Mouse (Mus musculus) liver, embryonic 13.5 days (tissue): ENCODE measurements at regions not wholly inside any gene's neighbourhood (a gene's known extent, or its start where the extent isn't known, plus 50 kb on each side); places are given as distances from the start of the nearest gene placed in this dataset.

Experiments
- ATAC-seq: fragments of 200-750 bp; cut with Nextera tagmentation; 2 replicates; pipeline ENCODE4 v1.8.0; 2017; ENCODE audit warnings: low read depth, mild to moderate bottlenecking, moderate number of reproducible peaks, moderate library complexity
- DNase-seq: peaks from one replicate; pipeline ENCODE4 v3.0.0; 2022
- H3K27ac ChIP-seq: fragments of 300-500 bp; sonication (generic); 2 replicates; pipeline ENCODE4 v1.5.1; 2015; ENCODE audit warnings: moderate library complexity, mild to moderate bottlenecking, inconsistent platforms
- H3K27me3 ChIP-seq: fragments of 300-500 bp; sonication (generic); 2 replicates; pipeline ENCODE4 v1.6.1; 2015; ENCODE audit warnings: mild to moderate bottlenecking, inconsistent platforms
- H3K36me3 ChIP-seq: fragments of 300-500 bp; sonication (generic); 2 replicates; pipeline ENCODE4 v1.6.1; 2015; ENCODE audit warnings: mild to moderate bottlenecking, inconsistent platforms
- H3K4me1 ChIP-seq: fragments of 300-500 bp; sonication (generic); replicated peaks from 2 replicates; pipeline ENCODE4 v1.6.1; 2015; ENCODE audit warnings: inconsistent platforms
- H3K4me2 ChIP-seq: fragments of 300-500 bp; sonication (generic); 2 replicates; pipeline ENCODE4 v1.6.1; 2015; ENCODE audit warnings: inconsistent platforms, mild to moderate bottlenecking, moderate library complexity
- H3K4me3 ChIP-seq: fragments of 300-500 bp; sonication (generic); replicated peaks from 2 replicates; pipeline ENCODE4 v1.5.1; 2015; ENCODE audit warnings: mild to moderate bottlenecking, inconsistent platforms
- H3K9ac ChIP-seq: fragments of 300-500 bp; sonication (generic); 2 replicates; pipeline ENCODE4 v1.6.1; 2015; ENCODE audit warnings: mild to moderate bottlenecking, inconsistent platforms
- H3K9me3 ChIP-seq: fragments of 300-500 bp; sonication (generic); replicated peaks from 2 replicates; pipeline ENCODE4 v1.6.1; 2016; ENCODE audit warnings: inconsistent platforms
- WGBS: fragments of 180-500 bp; shearing (Covaris S2); methylation state at CpG from one replicate; pipeline ENCODE4 v1.1.7; 2015; ENCODE audit not compliant: insufficient replicate concordance; 5-methylcytosine and 5-hydroxymethylcytosine counted together

DNA sequence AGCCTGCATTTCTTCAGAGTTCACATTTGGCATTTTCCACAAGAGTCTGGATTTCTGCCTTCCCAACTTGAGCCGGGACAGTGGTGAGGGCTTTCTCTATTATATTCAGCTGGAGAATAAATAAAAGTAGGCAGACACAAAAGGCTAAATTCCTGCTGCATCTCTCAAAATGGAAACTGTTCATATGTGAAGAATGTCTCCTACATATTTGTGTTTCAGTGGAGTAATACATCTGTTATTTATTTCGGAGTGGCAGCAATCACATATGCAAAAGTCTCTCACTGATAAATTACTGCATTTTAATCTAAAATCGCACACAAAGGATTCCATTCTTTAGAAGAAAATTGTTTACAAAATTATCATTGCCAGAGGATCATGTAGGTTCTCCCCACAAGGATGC lies 230.9 kb upstream of the Tank start:
- no peaks in the 10 kb centered on the region for H3K4me1 ChIP-seq
- ATAC-seq (no peak), DNase-seq (no peak)
- H3K4me2 ChIP-seq = no peak overlapping the region
- no peak overlapping the region for H3K4me3 ChIP-seq
- no peaks in the 10 kb centered on the region for H3K36me3 ChIP-seq
- no peak overlapping the region for H3K27ac ChIP-seq
- H3K9ac ChIP-seq = no peak overlapping the region
- no peaks in the 10 kb centered on the region for H3K9me3 ChIP-seq
- H3K27me3 ChIP-seq = no peaks in the 10 kb centered on the region
- WGBS = 66% methylated on average over 3 of the region's 3 CpGs

DNA sequence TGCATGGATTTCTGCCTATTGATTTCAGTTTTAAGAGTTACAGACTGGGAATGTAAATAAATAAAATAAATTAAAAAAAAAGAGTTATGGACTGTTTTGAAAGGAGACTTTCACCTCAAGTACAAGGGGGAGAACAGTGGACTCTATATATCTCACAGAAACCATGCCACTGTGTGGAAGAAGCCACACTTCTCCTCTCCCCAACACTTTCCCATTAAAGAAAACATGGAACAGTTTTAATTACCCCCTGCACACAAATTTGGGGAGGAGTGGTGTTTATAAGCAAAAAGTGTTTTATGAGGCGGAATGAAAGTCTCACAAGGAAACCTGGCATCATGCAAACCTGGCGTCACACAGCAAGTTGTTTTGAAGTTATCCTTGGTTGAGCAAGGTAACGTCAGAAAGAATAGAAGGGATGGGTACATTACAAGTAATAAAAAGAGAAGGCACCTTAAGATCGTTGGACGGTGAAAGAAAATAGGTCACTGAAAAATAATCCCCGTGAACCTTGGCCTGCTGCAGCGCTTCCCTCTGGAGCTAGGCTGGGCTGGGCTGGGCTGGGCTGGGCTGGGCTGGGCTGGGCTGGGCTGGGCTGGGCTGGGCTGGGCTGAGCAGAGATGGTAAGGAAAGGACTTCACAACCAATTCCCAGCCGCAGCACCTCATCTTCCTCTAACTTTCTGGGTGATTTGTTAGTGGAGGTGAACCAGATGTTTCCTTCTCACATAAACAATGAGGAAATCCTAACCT lies 232.2 kb upstream of the Tank start:
- Histone ChIP-seq H3K4me3 (no peak overlapping the region), H3K4me1 (no peaks in the 10 kb centered on the region), H3K9ac (no peak overlapping the region), H3K36me3 (no peaks in the 10 kb centered on the region), H3K4me2 (no peak overlapping the region), H3K27me3 (no peaks in the 10 kb centered on the region), H3K27ac (no peak overlapping the region), H3K9me3 (no peaks in the 10 kb centered on the region)
- WGBS = 58% methylated on average over 8 of the region's 8 CpGs
- DNase-seq (no peak), ATAC-seq (no peak)

DNA sequence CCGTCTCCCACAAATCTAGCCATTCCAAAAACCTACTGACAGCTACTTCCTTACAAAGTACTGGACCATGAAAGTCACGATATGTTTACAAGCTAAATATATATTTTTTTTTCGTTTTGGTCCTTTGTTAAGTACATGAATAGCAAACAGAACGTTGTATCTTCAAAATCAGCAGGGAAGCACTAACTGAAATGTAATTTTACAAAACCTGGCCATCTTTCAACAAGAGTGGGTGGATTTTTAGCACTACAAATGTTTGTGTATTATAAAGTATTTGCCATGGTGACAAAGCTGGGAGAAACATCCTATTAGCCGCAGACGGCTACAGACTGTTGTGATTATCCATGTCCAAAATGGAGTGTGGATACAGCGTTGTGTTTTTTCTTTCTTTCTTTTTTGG lies 233.1 kb upstream of the Tank start:
- Histone ChIP-seq H3K36me3 (no peaks in the 10 kb centered on the region), H3K9me3 (no peaks in the 10 kb centered on the region), H3K9ac (no peak overlapping the region), H3K27ac (no peak overlapping the region), H3K4me2 (no peak overlapping the region), H3K27me3 (no peaks in the 10 kb centered on the region), H3K4me3 (no peak overlapping the region), H3K4me1 (no peaks in the 10 kb centered on the region)
- 67% methylated on average over 7 of the region's 7 CpGs for WGBS
- DNase-seq (no peak), ATAC-seq (no peak)

DNA sequence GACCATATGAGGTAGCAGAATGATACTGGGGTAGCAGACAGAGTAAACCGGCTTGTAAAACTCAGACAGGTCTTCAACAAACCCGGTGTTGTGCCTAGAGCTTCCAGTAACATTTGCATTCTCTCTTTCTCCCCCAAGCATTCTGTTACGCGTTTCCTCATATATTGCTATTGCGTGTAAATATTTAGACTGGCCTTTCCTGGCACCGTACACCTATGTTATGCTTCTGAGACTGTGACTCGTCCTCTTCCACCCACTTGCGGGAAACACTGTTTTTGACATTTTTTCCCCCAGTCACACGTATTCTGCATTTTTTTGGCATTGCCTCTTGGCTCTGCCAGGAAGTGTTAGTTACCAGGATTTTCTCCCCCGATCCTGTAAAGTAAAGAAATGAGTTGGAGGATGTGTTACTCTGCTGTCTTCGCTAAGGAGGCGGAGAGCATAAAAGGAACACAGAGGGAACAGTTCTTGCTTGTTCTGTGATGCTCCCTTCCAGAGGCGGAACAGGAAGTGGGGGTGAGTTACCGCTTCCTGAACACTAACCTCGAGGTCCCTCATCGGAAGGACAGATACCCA lies 233.7 kb upstream of the Tank start:
- Histone ChIP-seq H3K36me3 (no peaks in the 10 kb centered on the region), H3K9ac (no peak overlapping the region), H3K4me3 (no peak overlapping the region), H3K4me2 (no peak overlapping the region), H3K4me1 (no peaks in the 10 kb centered on the region), H3K9me3 (no peaks in the 10 kb centered on the region), H3K27ac (no peak overlapping the region), H3K27me3 (no peaks in the 10 kb centered on the region)
- ATAC-seq = no peak
- 52% methylated on average over 16 of the region's 16 CpGs for WGBS
- no peak for DNase-seq

DNA sequence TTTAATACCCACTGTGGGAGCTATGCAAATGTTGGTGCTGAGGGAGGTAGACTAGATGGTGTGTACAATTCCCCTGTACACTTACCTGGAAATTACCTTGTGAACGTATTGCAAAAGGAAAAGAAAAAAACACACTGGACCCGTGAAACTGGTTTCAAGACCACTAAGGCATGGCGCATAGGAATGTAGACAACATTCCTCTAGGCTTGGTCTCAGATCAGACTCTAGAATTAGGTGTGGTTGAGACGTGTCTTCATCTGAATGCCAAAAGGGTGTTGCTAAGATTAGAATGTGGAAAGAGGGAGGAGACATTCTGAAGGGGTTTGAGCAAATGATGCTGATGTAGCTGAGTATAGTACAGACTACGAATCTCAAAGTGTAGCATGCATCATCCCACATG lies 237.1 kb upstream of the Tank start:
- WGBS = 67% methylated on average over 5 of the region's 5 CpGs
- Histone ChIP-seq H3K9ac (no peak overlapping the region), H3K9me3 (no peaks in the 10 kb centered on the region), H3K36me3 (no peaks in the 10 kb centered on the region), H3K27ac (no peak overlapping the region), H3K27me3 (no peaks in the 10 kb centered on the region), H3K4me2 (no peak overlapping the region), H3K4me3 (no peak overlapping the region), H3K4me1 (no peaks in the 10 kb centered on the region)
- no peak for DNase-seq
- no peak for ATAC-seq

DNA sequence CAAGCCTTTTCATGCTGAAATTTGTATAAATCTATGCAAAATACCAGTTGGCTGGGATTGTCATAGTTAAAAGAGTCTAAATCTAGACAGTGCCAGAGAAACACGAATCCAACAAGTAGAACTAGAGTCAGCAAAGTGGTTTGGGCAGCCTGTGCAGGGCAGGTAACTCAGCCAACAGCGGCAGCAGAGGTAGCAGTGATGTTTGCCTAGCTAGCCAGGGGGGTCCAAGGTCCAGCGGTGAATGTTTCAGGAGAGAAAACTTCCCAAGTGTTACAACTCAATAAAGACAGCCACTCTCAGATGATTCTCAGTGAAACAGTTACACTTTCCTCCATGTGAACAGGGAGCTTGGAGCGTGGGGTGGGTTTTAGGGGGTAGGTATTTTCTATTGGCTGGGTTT lies 259.2 kb upstream of the Tank start:
- 55% methylated on average over 4 of the region's 4 CpGs for WGBS
- H3K4me1 ChIP-seq = no peaks in the 10 kb centered on the region
- H3K36me3 ChIP-seq = no peaks in the 10 kb centered on the region
- H3K9me3 ChIP-seq = no peaks in the 10 kb centered on the region
- no peak overlapping the region for H3K4me3 ChIP-seq
- no peaks in the 10 kb centered on the region for H3K27me3 ChIP-seq
- H3K27ac ChIP-seq = no peak overlapping the region
- DNase-seq = no peak
- ATAC-seq = no peak
- no peak overlapping the region for H3K4me2 ChIP-seq
- no peak overlapping the region for H3K9ac ChIP-seq

DNA sequence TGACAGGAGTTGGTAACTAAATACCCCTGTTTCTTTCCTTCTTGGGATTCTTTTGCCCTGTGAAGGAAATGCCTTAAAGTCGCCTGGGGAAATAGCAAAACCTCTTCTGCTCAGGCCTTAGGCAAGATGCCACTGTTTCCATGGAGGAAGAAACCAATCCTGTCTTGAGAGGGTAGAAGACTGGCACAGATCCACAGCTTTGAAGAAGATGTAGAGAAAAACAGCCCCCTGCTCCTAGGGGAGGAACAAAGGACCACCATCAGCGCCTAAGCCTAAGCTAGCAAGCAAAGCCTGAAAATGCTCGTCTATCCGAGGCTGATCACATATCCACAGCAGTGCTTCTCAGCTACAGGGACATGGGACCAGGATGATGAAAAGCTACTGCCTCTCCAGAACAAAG lies 268.0 kb upstream of the Tank start:
- Histone ChIP-seq H3K4me3 (no peak overlapping the region), H3K36me3 (no peaks in the 10 kb centered on the region), H3K4me1 (no peaks in the 10 kb centered on the region), H3K27me3 (no peaks in the 10 kb centered on the region), H3K9me3 (no peaks in the 10 kb centered on the region), H3K9ac (no peak overlapping the region), H3K4me2 (no peak overlapping the region), H3K27ac (no peak overlapping the region)
- WGBS = 62% methylated on average over 4 of the region's 4 CpGs
- ATAC-seq (no peak), DNase-seq (no peak)

DNA sequence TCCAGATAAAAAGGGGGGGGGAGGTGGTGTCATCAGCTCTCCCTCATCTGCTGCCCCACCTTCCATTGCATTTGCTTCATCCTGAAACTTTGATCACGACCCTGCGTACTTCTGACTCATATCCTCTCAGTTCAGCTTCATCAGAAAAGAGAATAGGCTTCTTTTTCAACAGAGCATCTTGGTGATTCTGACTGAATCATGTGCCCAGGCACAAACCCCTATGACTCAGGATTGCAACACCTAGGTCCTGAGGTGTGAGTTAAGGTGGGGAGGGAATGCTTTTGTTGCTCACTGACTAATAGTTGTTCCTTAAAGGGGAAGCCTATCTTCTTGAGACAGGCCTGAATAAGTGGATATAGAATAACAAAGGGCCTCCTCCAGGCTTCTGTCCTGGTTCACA lies 269.2 kb upstream of the Tank start:
- ATAC-seq (no peak), DNase-seq (no peak)
- H3K4me1 ChIP-seq = no peaks in the 10 kb centered on the region
- WGBS = 74% methylated on average over 2 of the region's 2 CpGs
- no peak overlapping the region for H3K9ac ChIP-seq
- H3K27ac ChIP-seq = no peak overlapping the region
- H3K4me2 ChIP-seq = no peak overlapping the region
- no peaks in the 10 kb centered on the region for H3K36me3 ChIP-seq
- no peak overlapping the region for H3K4me3 ChIP-seq
- no peaks in the 10 kb centered on the region for H3K27me3 ChIP-seq
- H3K9me3 ChIP-seq = no peaks in the 10 kb centered on the region

DNA sequence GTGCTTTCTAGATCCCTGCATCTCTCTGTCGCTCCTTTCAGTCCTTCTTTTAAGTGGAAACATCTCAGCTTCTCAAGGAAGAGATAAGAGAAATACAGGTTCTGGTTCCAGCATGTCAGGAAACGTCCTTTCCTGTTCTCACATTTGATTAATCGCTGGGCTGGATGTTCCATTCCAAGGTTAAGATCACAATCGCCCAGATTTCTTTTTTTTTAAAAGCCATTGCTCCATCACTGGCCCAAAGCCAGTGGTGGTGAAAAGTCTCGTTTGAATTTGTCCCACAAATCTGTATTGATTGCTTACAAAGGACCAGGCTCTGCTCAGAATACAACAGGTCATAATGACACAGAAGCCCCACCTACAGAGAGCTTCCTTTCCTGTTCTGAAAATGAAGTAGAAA lies 281.2 kb upstream of the Tank start:
- DNase-seq = no peak
- WGBS = 15% methylated on average over 5 of the region's 5 CpGs
- H3K27ac ChIP-seq = no peak overlapping the region

DNA sequence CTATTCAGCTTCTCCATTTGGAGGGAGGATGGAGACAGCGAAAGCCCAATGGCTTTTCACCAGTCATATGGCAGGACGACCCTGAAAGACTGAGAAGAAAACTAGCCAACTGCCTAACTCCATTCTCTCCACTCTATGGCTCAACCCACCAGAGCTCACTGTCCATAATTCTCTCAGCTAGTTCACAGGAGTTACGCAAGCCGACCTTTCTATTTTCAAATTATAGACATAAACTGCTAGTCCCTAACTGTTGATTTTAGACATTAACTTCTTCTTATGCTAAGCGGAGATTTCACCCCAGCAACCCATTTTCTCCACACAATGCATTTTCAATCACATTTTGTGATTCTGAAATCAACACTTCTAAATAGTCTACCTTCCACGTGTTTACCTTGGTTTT lies 281.8 kb upstream of the Tank start:
- Histone ChIP-seq H3K27me3 (no peaks in the 10 kb centered on the region), H3K9me3 (no peaks in the 10 kb centered on the region), H3K36me3 (no peaks in the 10 kb centered on the region), H3K4me1 (0 out of 2 replicates have a peak, but pooled peaks cover 3% of the 10 kb centered on the region), H3K4me2 (no peak overlapping the region), H3K4me3 (no peak overlapping the region), H3K9ac (no peak overlapping the region), H3K27ac (no peak overlapping the region)
- ATAC-seq = no peak
- no peak for DNase-seq
- 54% methylated on average over 6 of the region's 6 CpGs for WGBS

More for the DNA sequence above, 281.2 kb upstream of the Tank start:
- no peaks in the 10 kb centered on the region for H3K27me3 ChIP-seq
- H3K4me3 ChIP-seq = no peak overlapping the region
- no peak overlapping the region for H3K4me2 ChIP-seq
- no peaks in the 10 kb centered on the region for H3K36me3 ChIP-seq
- no peak for ATAC-seq
- no peak overlapping the region for H3K9ac ChIP-seq
- no peaks in the 10 kb centered on the region for H3K9me3 ChIP-seq
- H3K4me1 ChIP-seq = 0 out of 2 replicates have a peak, but pooled peaks cover 3% of the 10 kb centered on the region

DNA sequence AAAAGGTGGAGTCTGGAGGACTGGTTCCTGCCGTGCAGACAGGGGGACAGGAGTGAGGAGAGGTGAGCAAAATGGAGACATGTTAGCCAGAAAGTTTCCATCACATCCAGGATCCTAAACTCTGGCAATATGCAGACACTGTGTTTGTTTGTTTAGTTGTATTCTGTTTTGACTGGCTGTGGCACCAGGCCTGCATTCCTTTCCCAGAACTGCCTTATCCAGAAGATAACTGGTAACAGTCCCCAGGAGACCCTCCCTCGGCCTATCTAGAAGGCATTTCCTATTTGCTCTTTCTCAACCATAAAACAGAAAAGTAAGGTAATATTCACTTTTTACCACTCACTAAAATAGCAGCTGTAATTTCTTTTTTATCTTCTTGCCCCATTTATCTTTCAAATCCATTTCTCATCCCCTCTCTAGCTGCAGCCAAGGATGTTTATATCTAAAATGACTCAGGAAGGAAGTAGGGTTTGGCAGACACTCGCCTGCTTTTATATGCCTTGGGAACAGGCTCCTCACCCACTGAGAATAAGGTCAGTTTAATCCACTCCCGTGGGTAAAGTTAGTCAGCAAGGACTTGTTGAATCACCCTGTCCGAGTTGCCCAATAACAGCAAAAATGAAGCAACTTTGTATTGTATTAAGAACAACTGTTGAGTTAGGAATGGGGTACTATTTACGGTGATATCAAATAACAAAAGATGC lies 283.0 kb upstream of the Tank start:
- no peak for ATAC-seq
- DNase-seq = no peak
- Histone ChIP-seq H3K9ac (no peak overlapping the region), H3K4me2 (no peak overlapping the region), H3K9me3 (no peaks in the 10 kb centered on the region), H3K27ac (no peak overlapping the region), H3K36me3 (no peaks in the 10 kb centered on the region), H3K27me3 (no peaks in the 10 kb centered on the region), H3K4me1 (0 out of 2 replicates have a peak, but pooled peaks cover 3% of the 10 kb centered on the region), H3K4me3 (no peak overlapping the region)
- WGBS = 21% methylated on average over 6 of the region's 6 CpGs

DNA sequence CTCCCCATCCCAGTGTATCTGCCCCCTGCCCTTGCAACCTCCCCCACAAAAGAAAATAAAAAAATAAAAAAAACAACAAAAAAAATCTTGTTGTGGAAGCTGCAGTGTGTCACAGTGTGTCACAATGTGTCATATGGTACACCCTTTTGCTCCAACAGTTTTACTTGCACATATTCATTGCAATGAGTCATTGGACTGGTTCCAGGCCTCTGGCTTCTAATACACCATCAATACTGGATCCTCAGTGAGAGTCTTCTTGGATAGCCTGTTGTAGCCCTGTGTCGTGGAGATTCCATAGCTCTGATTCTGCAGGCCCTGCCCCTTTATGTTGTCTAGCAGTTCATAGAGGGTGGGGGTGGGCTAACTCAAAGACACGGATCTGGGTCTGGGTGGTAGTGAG lies 290.1 kb upstream of the Tank start:
- H3K27ac ChIP-seq = no peak overlapping the region
- no peaks in the 10 kb centered on the region for H3K4me1 ChIP-seq
- no peaks in the 10 kb centered on the region for H3K9me3 ChIP-seq
- ATAC-seq (no peak), DNase-seq (no peak)
- no peak overlapping the region for H3K9ac ChIP-seq
- no peaks in the 10 kb centered on the region for H3K27me3 ChIP-seq
- H3K4me3 ChIP-seq = no peak overlapping the region
- no peaks in the 10 kb centered on the region for H3K36me3 ChIP-seq
- no peak overlapping the region for H3K4me2 ChIP-seq
- 62% methylated on average over 2 of the region's 2 CpGs for WGBS
